Mouse (Mus musculus) liver, adult 2 months (tissue): ENCODE measurements around the gene Capg. TPM values are rescaled to one million over a fixed set of nuclear protein-coding genes. Genes with fewer than 3 reads are reported as not detected.
A peak's percentile ranks its signal among the peaks of the same experiment; 100 is the strongest.

ENCODE experiments used
- DNase-seq: peaks from one replicate; pipeline ENCODE4 v3.0.0-alpha.2; 2011; ENCODE audit warnings: low read depth, low spot score; ENCODE audit errors: extremely low read depth
- H3K27ac ChIP-seq: fragments of 200-500 bp; replicated peaks from 2 replicates; pipeline ENCODE4 v1.5.1; 2012; ENCODE audit warnings: low read depth, mild to moderate bottlenecking, control low read depth, inconsistent platforms, low read length; ENCODE audit not compliant: insufficient read depth
- H3K27me3 ChIP-seq: fragments of 200-500 bp; 2 replicates; pipeline ENCODE4 v1.6.1; 2012; ENCODE audit warnings: mild to moderate bottlenecking, moderate library complexity, low read length, inconsistent platforms; ENCODE audit not compliant: control insufficient read depth, insufficient read depth
- H3K36me3 ChIP-seq: fragments of 200-500 bp; 2 replicates; pipeline ENCODE4 v1.6.1; 2012; ENCODE audit warnings: low read length, inconsistent platforms; ENCODE audit not compliant: control insufficient read depth, insufficient read depth
- H3K4me1 ChIP-seq: fragments of 200-500 bp; 2 replicates; pipeline ENCODE4 v1.6.1; 2011; ENCODE audit warnings: low read length; ENCODE audit not compliant: control insufficient read depth, insufficient read depth
- H3K4me3 ChIP-seq: fragments of 200-500 bp; 2 replicates; pipeline ENCODE4 v1.5.1; 2011; ENCODE audit warnings: low read depth, mild to moderate bottlenecking, control low read depth, low read length, moderate library complexity; ENCODE audit not compliant: insufficient read depth
- H3K79me2 ChIP-seq: fragments of 200-500 bp; 2 replicates; pipeline ENCODE4 v1.6.1; 2012; ENCODE audit warnings: inconsistent platforms, mild to moderate bottlenecking, low read length, moderate library complexity; ENCODE audit not compliant: control insufficient read depth, insufficient read depth
- H3K9ac ChIP-seq: fragments of 200-500 bp; 2 replicates; pipeline ENCODE4 v1.6.1; 2012; ENCODE audit warnings: low read depth, mild to moderate bottlenecking, control low read depth, inconsistent platforms, low read length
- CTCF ChIP-seq: fragments of 200-500 bp; IDR thresholded peaks from 2 replicates; pipeline ENCODE4 v1.5.1; 2011; ENCODE audit warnings: low read depth, low read length, control low read depth
- POLR2A ChIP-seq: fragments of 200-500 bp; IDR thresholded peaks from 2 replicates; pipeline ENCODE4 v1.6.1; 2011; ENCODE audit warnings: low read length, control low read depth; ENCODE audit not compliant: insufficient read depth; ENCODE audit errors: extremely low read depth
- WGBS: fragments of 180-500 bp; shearing (Covaris S2); methylation state at CpG from one replicate; pipeline ENCODE4 v1.1.7; 2018; 5-methylcytosine and 5-hydroxymethylcytosine counted together
- polyA plus RNA-seq: library from polyadenylated mRNA; depleted of rRNA; stranded (reverse); fragments of >200 nt; gene quantifications from 2 replicates; pipeline ENCODE4 v1.2.3, GENCODE M21; 2012
- total RNA-seq: library from RNA; depleted of rRNA; stranded (reverse); fragments of >200 nt; gene quantifications from 2 replicates; pipeline ENCODE4 v1.2.3, GENCODE M21; 2014

The Capg gene
- total and polyA plus RNA-seq, 2 experiments: 2.8 to 3.9 TPM

- Histone ChIP-seq H3K79me2 (no peaks in the 10 kb centered on the region), H3K9ac (no peak overlapping the region), H3K4me1 (peaks cover 16% of the 10 kb centered on the region), H3K36me3 (no peaks in the 10 kb centered on the region), H3K27me3 (no peaks in the 10 kb centered on the region), H3K27ac (no peak overlapping the region), H3K4me3 (no peak overlapping the region)
- TF ChIP-seq POLR2A (no peak), CTCF (no peak)
- DNase-seq: no peak
- WGBS: 66% methylated on average over 2 of the region's 2 CpGs
Measured at GRCm38 (mm10) chr6:72509872-72510435, 34.2 kb upstream of the Capg start.

DNA sequence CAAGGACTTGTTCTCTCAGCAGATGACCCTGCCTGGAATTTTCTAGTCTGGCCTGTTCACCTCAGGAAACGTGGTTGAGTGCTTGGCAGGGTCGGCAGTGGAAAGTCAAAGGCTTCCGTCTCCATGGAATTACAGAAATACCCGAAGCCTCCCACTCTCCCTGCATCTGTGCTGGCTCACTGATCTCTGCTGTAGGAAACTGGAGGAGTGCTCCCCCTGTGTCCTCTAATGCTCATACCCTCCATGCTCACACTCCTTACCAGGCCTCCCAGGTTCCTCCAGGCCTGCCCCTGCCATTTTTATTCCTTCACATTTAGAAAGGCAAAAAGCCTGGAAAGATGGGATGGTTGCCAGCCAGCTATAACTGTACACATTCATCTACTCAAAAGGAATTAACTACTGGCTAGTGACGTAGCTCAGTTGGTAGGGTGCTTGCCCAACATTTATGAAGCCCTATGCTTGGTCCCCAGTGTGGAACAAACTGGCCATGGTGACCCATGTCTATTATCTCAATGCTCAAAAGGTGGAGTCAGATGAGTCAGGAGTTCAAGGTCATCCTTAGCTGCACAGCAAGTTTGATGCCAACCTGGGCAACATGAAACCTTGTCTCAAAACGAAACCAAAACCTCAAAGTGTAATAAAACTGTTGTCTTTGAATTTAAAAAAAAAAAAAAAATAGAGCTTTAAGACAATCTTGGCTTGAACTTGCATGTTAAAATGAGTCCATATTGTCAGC, 33.3 kb upstream of the Capg start:
- Histone ChIP-seq H3K9ac (no peak overlapping the region), H3K4me1 (peaks cover 16% of the 10 kb centered on the region), H3K4me3 (no peak overlapping the region), H3K27me3 (no peaks in the 10 kb centered on the region), H3K27ac (no peak overlapping the region; the same call in 1 of the 2 replicates), H3K36me3 (no peaks in the 10 kb centered on the region), H3K79me2 (no peaks in the 10 kb centered on the region)
- DNase-seq: peak; percentile 75
- WGBS: 69% methylated on average over 6 of the region's 6 CpGs
- no peak for TF ChIP-seq CTCF
- no peak for TF ChIP-seq POLR2A

DNA sequence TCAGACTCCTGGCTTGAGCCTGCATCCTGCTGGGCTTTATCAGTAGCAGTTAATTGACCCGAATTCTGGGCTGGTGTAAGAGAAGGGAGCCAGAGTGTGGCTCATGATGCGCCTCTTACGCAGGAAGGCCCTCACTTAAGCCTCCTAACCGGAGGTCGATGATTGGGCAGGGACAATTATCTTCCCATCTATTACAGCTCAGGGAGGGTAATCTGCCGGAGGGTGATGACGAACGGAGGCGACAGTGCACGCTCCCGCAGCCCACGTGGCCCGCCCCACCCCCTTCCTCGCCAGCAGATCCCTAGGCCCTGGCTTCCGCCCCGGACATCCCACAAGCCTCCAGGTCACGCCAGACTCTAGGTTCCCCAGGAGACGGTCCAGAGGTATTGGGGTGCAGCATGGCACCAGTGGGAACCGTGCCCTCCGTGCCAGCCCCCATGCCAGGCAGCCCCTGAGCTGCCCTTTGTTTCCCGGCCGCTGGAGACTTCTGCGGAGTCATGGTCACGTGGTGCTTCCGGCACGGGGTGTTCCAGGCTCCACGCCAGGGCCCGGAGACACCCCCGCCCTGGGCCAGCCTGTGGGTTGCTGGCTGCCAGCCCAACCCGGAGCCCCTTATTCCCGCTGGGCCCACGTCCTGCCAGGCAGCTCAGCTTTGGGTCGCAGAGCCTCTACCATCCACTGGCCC, 31.7 kb upstream of the Capg start:
- H3K36me3 ChIP-seq: no peaks in the 10 kb centered on the region
- H3K9ac ChIP-seq: peak overlapping the region; percentile 63
- peaks cover 16% of the 10 kb centered on the region for H3K4me1 ChIP-seq
- H3K4me3 ChIP-seq: peak overlapping the region; percentile 57
- H3K27me3 ChIP-seq: no peaks in the 10 kb centered on the region
- WGBS: 23% methylated on average over 33 of the region's 33 CpGs
- TF ChIP-seq CTCF: no peak
- TF ChIP-seq POLR2A: no peak
- H3K27ac ChIP-seq: peak overlapping the region; percentile 73
- H3K79me2 ChIP-seq: no peaks in the 10 kb centered on the region
- peak; percentile 69 for DNase-seq

DNA sequence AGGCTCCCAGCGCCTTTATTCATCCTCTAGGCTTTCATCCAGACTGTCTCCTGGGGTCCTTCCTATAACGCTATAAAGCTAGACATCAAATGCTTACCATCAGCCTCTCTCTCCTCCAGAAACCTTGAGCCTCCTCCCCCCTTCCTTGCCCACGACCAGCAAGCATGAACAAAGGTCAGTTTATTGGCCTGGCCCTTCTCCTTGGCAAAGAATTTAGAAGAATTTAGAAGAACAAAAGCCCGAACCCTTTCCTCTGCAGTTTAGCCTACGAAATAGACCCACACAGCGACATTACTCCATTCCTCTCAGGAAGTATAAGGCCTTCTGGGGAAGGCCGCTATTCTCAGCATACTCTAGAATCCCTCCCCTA, 31.1 kb upstream of the Capg start:
- H3K9ac ChIP-seq: peak overlapping the region; percentile 63
- TF ChIP-seq CTCF (no peak), POLR2A (no peak)
- peak overlapping the region; percentile 73 for H3K27ac ChIP-seq
- DNase-seq: peak; percentile 14
- H3K27me3 ChIP-seq: no peaks in the 10 kb centered on the region
- H3K79me2 ChIP-seq: no peaks in the 10 kb centered on the region
- no peaks in the 10 kb centered on the region for H3K36me3 ChIP-seq
- H3K4me3 ChIP-seq: peak overlapping the region; percentile 57; the same call in 1 of the 2 replicates
- WGBS: 60% methylated on average over 7 of the region's 7 CpGs
- peaks cover 16% of the 10 kb centered on the region for H3K4me1 ChIP-seq

- 98% methylated on average over 6 of the region's 6 CpGs for WGBS
Measured at GRCm38 (mm10) chr6:72515644-72516043, 28.5 kb upstream of the Capg start.

More at GRCm38 (mm10) chr6:72515644-72516043, 28.5 kb upstream of the Capg start:
- Histone ChIP-seq H3K27me3 (no peaks in the 10 kb centered on the region), H3K9ac (no peak overlapping the region), H3K4me3 (no peak overlapping the region), H3K36me3 (no peaks in the 10 kb centered on the region), H3K27ac (no peak overlapping the region), H3K79me2 (no peaks in the 10 kb centered on the region), H3K4me1 (peaks cover 16% of the 10 kb centered on the region)
- TF ChIP-seq POLR2A: no peak
- no peak for TF ChIP-seq CTCF
- no peak for DNase-seq
